Mouse (Mus musculus) limb, embryonic 11.5 days (tissue): ENCODE results near the gene 6430628N08Rik. TPM values are rescaled to one million over a fixed set of nuclear protein-coding genes. Genes with fewer than 3 reads are reported as not detected.

Experiments
- ATAC-seq: fragments of 200-750 bp; cut with Nextera tagmentation; 2 replicates; pipeline ENCODE4 v1.8.0; 2017; ENCODE audit warnings: low read depth; ENCODE audit not compliant: insufficient number of reproducible peaks, low FRiP score, low TSS enrichment
- DNase-seq: peaks from one replicate; pipeline ENCODE4 v3.0.0-alpha.2; 2015; ENCODE audit warnings: low spot score
- H3K27ac ChIP-seq: fragments of 300-500 bp; sonication (generic); replicated peaks from 2 replicates; pipeline ENCODE4 v1.5.1; 2014; ENCODE audit warnings: low read depth, mild to moderate bottlenecking, low read length
- H3K27me3 ChIP-seq: fragments of 300-500 bp; sonication (generic); 2 replicates; pipeline ENCODE4 v1.6.1; 2014; ENCODE audit warnings: mild to moderate bottlenecking, low read length, mixed read lengths; ENCODE audit not compliant: control insufficient read depth, insufficient read depth
- H3K36me3 ChIP-seq: fragments of 300-500 bp; sonication (generic); 2 replicates; pipeline ENCODE4 v1.6.1; 2014; ENCODE audit warnings: mild to moderate bottlenecking, low read length, moderate library complexity, mixed read lengths; ENCODE audit not compliant: control insufficient read depth, insufficient read depth
- H3K4me1 ChIP-seq: fragments of 300-500 bp; sonication (generic); 2 replicates; pipeline ENCODE4 v1.6.1; 2014; ENCODE audit warnings: low read length, mixed read lengths; ENCODE audit not compliant: control insufficient read depth, insufficient read depth
- H3K4me2 ChIP-seq: fragments of 300-500 bp; sonication (generic); 2 replicates; pipeline ENCODE4 v1.6.1; 2014; ENCODE audit warnings: low read depth, mild to moderate bottlenecking, moderate library complexity; ENCODE audit not compliant: severe bottlenecking
- H3K4me3 ChIP-seq: fragments of 300-500 bp; sonication (generic); 2 replicates; pipeline ENCODE4 v1.5.1; 2014; ENCODE audit warnings: low read depth, low read length
- H3K9ac ChIP-seq: fragments of 300-500 bp; sonication (generic); 2 replicates; pipeline ENCODE4 v1.6.1; 2014; ENCODE audit warnings: mild to moderate bottlenecking, low read length
- H3K9me3 ChIP-seq: fragments of 300-500 bp; sonication (generic); 2 replicates; pipeline ENCODE4 v1.6.1; 2016; ENCODE audit warnings: low read length; ENCODE audit not compliant: control insufficient read depth
- WGBS: fragments of 180-500 bp; shearing (Covaris S2); extraction: QIAGEN DNeasy Blood & Tissue Kit; methylation state at CpG from one replicate; pipeline ENCODE4 v1.1.7; 2014; 5-methylcytosine and 5-hydroxymethylcytosine counted together
- polyA plus RNA-seq: library from polyadenylated mRNA; unstranded; fragments of >200 nt; fragmentation: Nextera tagmentation; extraction: Ambion mirVana; gene quantifications from 2 replicates; pipeline ENCODE4 v1.2.1, GENCODE M21; 2014

Gene 6430628N08Rik
- polyA plus RNA-seq, 1 experiment from 2014 or later, result 0.44 TPM

- 92% methylated on average over 6 of the region's 6 CpGs for WGBS
- Histone ChIP-seq H3K27me3 (no peaks in the 10 kb centered on the region), H3K9ac (no peak overlapping the region), H3K4me3 (no peak overlapping the region), H3K27ac (no peak overlapping the region), H3K9me3 (no peaks in the 10 kb centered on the region), H3K4me1 (peaks cover 25% of the 10 kb centered on the region), H3K36me3 (peaks cover 10% of the 10 kb centered on the region), H3K4me2 (no peak overlapping the region)
- ATAC-seq (no peak), DNase-seq (no peak)
These were observed 38.9 kb upstream of the 6430628N08Rik start for GRCm38 (mm10) chr4:115851569-115851968.

GRCm38 (mm10) chr4:115855100-115855499, 35.4 kb upstream of the 6430628N08Rik start:
- DNase-seq (no peak), ATAC-seq (peak; percentile 41; the same call in 1 of the 2 replicates)
- no peaks in the 10 kb centered on the region for H3K9me3 ChIP-seq
- H3K27ac ChIP-seq, result 0 out of 2 replicates have a peak overlapping the region, but pooled peaks have one; percentile 26
- peaks cover 6% of the 10 kb centered on the region for H3K36me3 ChIP-seq
- H3K27me3 ChIP-seq, result no peaks in the 10 kb centered on the region
- no peak overlapping the region for H3K9ac ChIP-seq
- H3K4me3 ChIP-seq, result no peak overlapping the region
- WGBS, result 27% methylated on average over 6 of the region's 6 CpGs
- no peak overlapping the region; the same call in 1 of the 2 replicates for H3K4me2 ChIP-seq
- H3K4me1 ChIP-seq, result peaks cover 25% of the 10 kb centered on the region

GRCm38 (mm10) chr4:115855609-115856008, 34.9 kb upstream of the 6430628N08Rik start:
- Histone ChIP-seq H3K36me3 (peaks cover 6% of the 10 kb centered on the region), H3K4me2 (no peak overlapping the region; the same call in 1 of the 2 replicates), H3K4me3 (no peak overlapping the region), H3K9me3 (no peaks in the 10 kb centered on the region), H3K9ac (no peak overlapping the region), H3K27ac (0 out of 2 replicates have a peak overlapping the region, but pooled peaks have one; percentile 26), H3K4me1 (peaks cover 25% of the 10 kb centered on the region), H3K27me3 (no peaks in the 10 kb centered on the region)
- 71% methylated on average over 4 of the region's 4 CpGs for WGBS
- DNase-seq, result no peak
- no peak for ATAC-seq

GRCm38 (mm10) chr4:115856282-115856681, 34.2 kb upstream of the 6430628N08Rik start:
- Histone ChIP-seq H3K4me1 (peaks cover 25% of the 10 kb centered on the region), H3K27me3 (no peaks in the 10 kb centered on the region), H3K27ac (no peak overlapping the region), H3K36me3 (peaks cover 6% of the 10 kb centered on the region; the same call in 1 of the 2 replicates), H3K9ac (no peak overlapping the region), H3K4me2 (no peak overlapping the region), H3K9me3 (no peaks in the 10 kb centered on the region), H3K4me3 (no peak overlapping the region)
- WGBS, result 71% methylated on average over 4 of the region's 4 CpGs
- DNase-seq (no peak), ATAC-seq (no peak)

- Histone ChIP-seq H3K27ac (no peak overlapping the region), H3K4me3 (no peak overlapping the region), H3K4me2 (no peak overlapping the region)
These were observed 33.1 kb upstream of the 6430628N08Rik start for GRCm38 (mm10) chr4:115857293-115857883.

GRCm38 (mm10) chr4:115863352-115863751, 27.1 kb upstream of the 6430628N08Rik start:
- peak; percentile 44 for DNase-seq
- Histone ChIP-seq H3K9ac (no peak overlapping the region), H3K27ac (peak overlapping the region; percentile 87), H3K36me3 (0 out of 2 replicates have a peak, but pooled peaks cover 4% of the 10 kb centered on the region), H3K27me3 (no peaks in the 10 kb centered on the region), H3K4me3 (no peak overlapping the region), H3K4me2 (no peak overlapping the region), H3K9me3 (no peaks in the 10 kb centered on the region), H3K4me1 (peaks cover 23% of the 10 kb centered on the region)
- peak; percentile 37; the same call in 1 of the 2 replicates for ATAC-seq
- 17% methylated on average over 7 of the region's 7 CpGs for WGBS

More at GRCm38 (mm10) chr4:115857293-115857883, 33.1 kb upstream of the 6430628N08Rik start:
- WGBS, result 87% methylated on average over 9 of the region's 9 CpGs
- Histone ChIP-seq H3K9ac (no peak overlapping the region), H3K4me1 (peaks cover 29% of the 10 kb centered on the region), H3K36me3 (0 out of 2 replicates have a peak, but pooled peaks cover 4% of the 10 kb centered on the region), H3K27me3 (no peaks in the 10 kb centered on the region), H3K9me3 (no peaks in the 10 kb centered on the region)
- ATAC-seq (no peak), DNase-seq (no peak)

GRCm38 (mm10) chr4:115863880-115864279, 26.6 kb upstream of the 6430628N08Rik start:
- Histone ChIP-seq H3K4me3 (no peak overlapping the region), H3K36me3 (0 out of 2 replicates have a peak, but pooled peaks cover 4% of the 10 kb centered on the region), H3K9ac (no peak overlapping the region), H3K4me1 (peaks cover 27% of the 10 kb centered on the region), H3K27me3 (no peaks in the 10 kb centered on the region), H3K4me2 (no peak overlapping the region), H3K27ac (peak overlapping the region; percentile 87; the same call in 1 of the 2 replicates), H3K9me3 (no peaks in the 10 kb centered on the region)
- DNase-seq, result peak; percentile 76
- 6% methylated on average over 10 of the region's 10 CpGs for WGBS
- ATAC-seq, result peak; percentile 84

GRCm38 (mm10) chr4:115869512-115870210, 20.8 kb upstream of the 6430628N08Rik start:
- DNase-seq (no peak), ATAC-seq (no peak)
- no peaks in the 10 kb centered on the region for H3K9me3 ChIP-seq
- no peak overlapping the region for H3K4me3 ChIP-seq
- no peak overlapping the region for H3K9ac ChIP-seq
- H3K36me3 ChIP-seq, result no peaks in the 10 kb centered on the region; the same call in 1 of the 2 replicates
- H3K27me3 ChIP-seq, result no peaks in the 10 kb centered on the region
- peaks cover 18% of the 10 kb centered on the region for H3K4me1 ChIP-seq
- H3K27ac ChIP-seq, result no peak overlapping the region
- no peak overlapping the region for H3K4me2 ChIP-seq
- WGBS, result 13% methylated on average over 16 of the region's 16 CpGs
